Mouse (Mus musculus) lung, postnatal 36 days (tissue): ENCODE results near the gene Akap1.

Source experiments
- DNase-seq: peaks from one replicate; pipeline ENCODE4 v3.0.0; 2022; ENCODE audit warnings: mixed read lengths

Akap1 gene

DNA sequence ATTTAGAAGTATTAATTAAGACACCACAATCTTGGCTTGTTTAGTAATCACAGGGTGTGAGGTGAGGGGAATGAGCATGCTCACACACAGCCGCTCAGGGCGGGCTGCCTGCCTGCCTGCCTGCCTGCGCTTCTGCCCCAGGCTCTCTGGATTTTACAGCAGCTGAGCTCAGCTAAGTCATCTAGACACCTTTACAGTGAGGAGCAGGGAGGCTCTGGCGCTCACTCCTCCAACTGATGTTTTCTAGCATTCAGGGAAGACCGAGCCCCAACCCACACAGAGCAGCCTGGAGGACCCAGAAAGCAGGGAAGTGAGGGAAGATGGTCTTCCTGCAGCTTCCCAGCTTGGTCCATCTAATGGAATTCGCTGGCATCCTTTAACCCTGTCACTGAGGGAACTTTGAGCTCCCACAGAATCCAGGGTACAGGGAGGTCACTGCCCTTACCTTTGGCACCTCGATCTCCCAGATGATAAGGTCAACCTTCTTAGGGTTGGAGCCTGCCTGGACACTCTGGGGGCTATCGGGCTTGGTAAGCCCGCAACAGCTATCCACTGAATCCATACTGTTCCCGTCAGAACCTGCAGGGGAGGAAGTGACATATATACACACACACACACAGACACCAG, 23.5 kb downstream of the Akap1 start:
- DNase-seq, result no peak

DNA sequence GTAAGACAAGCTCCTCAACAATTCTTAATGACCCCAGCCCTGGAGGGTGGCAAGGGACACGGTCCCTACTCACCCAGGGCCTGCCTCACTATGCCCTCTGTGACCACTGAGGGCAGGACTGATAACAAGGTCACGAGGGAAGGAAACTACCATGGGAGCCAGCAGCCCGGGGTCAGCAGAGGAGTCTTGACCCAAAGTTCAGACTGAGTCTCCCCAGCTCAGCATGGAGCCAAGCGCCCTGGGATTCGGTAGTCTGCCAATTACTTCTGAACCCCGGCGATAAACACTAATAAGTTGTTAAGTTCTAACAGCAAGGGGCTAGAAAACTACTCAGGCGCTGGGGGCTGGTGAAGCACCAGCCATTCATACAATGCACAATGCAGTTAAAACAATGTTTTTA, 24.1 kb downstream of the Akap1 start:
- no peak for DNase-seq

GRCm38 (mm10) chr11:88839379-88839778, 25.0 kb downstream of the Akap1 start:
- DNase-seq, result no peak

DNA sequence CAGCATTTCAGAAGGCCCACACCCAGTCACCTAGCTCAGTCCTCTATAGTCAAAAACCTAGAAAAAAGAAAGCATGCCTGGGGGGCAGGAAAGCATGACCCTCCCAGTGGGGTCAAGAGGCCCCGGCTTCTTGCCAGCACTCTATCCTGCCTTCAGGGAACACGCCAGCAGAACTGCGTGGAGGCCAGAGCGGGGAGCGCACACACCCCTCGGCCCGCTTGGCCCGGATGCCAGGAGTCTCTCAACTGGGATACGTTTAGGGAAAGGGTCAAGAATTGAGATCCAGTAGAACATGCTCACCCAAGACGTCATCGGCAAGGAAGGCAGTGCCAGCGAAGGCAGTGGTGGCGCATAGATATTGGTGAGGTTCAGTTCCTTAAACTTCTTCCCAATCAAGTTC, 25.8 kb downstream of the Akap1 start:
- no peak for DNase-seq

DNA sequence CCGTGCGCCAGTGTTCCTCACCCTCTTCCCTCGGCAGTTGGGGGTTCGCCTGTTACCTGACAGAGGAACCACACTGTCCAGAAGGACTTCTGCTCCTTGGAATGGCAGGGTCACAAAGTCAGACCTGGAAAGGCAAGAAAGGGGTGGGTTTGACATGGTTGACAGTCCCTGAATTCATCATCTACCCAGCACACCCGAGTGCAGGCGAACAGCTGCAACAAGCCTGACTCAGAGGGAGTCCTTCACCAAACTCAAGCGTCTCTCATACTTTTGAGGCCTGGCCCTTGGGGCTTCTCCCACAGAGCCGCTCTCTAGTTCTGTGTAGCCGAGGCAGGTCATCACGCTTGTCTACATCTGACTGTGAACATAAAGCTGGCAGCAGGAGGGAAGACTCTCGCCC, 29.8 kb downstream of the Akap1 start:
- no peak for DNase-seq

DNA sequence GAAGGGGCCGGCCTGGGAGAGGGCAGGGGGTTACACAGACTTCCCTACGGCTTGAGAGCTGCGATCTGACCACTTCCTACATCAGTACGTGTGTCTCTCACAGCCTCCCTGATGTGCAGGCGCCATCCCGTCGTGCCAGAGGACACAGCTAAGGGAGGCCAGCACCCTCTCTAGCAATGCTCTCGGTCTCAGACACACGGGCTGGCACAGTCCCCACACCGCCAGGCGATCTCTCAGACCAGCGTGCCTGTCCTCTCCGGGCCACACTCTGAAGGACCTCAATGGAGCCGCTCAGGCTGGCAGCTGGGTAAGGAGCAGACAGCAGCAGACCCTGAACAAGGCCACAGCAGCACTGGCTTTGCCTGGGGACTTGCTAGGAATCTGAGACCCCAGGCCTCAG, 30.3 kb downstream of the Akap1 start:
- DNase-seq, result no peak

DNA sequence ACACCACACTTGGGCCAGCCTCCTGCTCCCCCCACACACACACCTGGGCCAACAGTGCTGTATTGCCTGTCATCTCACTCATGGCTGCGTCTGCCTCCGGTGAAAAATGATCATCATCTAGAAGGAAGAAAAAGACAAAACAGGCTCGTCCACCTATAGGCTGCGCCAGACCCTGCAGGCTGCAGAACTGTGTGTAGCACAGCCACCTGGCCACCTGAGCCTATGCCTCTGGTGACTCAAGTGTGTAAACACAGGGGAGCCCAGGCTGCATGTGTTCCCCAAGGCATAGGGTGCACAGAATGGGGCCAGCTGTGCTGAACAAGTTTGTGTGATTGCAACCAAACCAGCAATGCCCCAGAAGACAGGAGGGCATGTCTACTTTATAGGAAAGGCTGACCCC, 31.3 kb downstream of the Akap1 start:
- DNase-seq, result no peak

DNA sequence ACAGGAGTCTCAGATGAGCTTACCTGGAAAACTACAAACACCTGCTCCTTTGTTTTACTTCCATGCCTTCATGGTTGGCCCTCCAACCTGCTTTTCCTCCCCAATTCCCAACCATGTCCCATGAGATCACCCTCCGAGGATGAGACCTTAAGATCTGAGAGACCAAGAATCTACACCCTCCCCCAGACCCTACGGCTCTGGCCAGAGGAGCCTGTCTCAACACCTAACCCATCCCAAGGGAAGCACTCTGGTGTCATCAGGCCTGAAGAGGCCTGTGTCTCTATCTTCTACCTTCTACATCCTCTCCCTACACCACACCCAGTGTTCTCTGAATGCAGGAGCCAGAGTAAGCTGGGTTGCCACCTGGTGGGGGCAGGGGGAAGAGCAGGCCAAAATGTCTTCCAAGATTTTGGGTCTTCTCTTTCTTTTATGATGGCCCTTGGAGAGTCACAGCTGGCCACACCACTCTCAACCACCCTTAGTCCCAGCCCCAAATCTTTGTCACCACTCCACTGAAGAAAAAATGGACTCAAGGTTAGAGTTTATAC, 34.1 kb downstream of the Akap1 start:
- DNase-seq, result peak; percentile 45

DNA sequence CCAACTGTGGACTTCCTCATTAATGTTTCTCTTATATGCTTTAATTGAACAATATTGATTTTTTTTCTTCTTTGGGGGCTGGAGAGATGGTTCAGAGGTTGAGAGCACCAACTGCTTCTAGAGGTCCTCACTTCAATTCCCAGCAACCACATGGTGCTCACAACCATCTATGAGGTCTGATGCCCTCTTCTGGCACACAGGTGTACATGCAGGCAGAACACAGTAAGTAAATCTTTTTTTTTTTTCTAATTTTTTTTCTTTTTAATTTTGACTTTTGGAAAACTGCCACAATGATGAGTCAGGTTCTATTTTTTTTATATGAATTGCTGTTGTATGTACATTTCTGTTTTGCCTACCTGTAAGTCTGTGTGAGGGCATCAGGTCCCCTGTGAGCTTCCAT, 35.9 kb downstream of the Akap1 start:
- DNase-seq, result no peak

GRCm38 (mm10) chr11:88825909-88826308, 38.5 kb downstream of the Akap1 start:
- no peak for DNase-seq

DNA sequence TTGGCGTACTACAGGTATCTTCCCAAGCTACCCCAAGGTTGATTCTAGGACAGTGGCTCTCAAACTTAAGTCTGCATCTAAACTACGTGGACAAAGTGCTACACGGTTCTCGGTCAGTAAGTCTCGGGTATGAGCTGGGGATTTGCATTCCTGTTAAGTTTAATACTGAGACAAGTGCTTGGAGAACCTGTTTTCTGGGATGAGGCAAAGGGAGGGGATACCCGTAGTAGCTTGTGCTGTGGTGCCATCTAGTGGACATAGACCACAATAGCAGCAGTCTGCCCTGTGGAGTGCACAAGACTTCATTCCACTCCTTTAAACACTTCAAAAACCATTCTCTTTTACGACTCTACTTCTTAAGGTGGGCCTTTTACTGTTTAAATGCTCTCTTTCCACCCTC, 41.4 kb downstream of the Akap1 start:
- peak; percentile 87 for DNase-seq

GRCm38 (mm10) chr11:88822526-88822925, 41.9 kb downstream of the Akap1 start:
- DNase-seq, result no peak

GRCm38 (mm10) chr11:88820742-88821576, 43.4 kb downstream of the Akap1 start:
- peak; percentile 82 for DNase-seq

DNA sequence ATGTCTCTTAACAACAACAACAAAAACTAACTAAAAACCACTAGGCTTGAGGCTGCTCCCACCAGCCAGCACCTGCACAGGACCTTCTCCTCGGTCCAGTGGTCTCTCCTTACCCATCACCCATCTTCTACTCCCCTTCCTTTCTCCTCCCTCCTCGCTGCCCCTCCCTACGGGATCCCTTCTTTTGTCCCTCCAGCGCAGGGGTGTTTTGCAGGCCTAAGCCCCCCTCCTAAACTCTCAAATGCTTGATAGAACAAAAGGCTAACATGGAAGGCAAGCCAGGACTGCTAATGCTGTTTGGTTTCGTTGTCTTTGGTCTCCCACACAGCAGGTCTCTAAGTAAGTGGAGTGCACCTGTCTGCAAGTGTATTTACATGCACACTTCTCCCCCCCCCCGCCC, 44.1 kb downstream of the Akap1 start:
- no peak for DNase-seq

GRCm38 (mm10) chr11:88817061-88817460, 47.3 kb downstream of the Akap1 start:
- DNase-seq, result no peak

GRCm38 (mm10) chr11:88803231-88804010, 61.0 kb downstream of the Akap1 start:
- no peak for DNase-seq

DNA sequence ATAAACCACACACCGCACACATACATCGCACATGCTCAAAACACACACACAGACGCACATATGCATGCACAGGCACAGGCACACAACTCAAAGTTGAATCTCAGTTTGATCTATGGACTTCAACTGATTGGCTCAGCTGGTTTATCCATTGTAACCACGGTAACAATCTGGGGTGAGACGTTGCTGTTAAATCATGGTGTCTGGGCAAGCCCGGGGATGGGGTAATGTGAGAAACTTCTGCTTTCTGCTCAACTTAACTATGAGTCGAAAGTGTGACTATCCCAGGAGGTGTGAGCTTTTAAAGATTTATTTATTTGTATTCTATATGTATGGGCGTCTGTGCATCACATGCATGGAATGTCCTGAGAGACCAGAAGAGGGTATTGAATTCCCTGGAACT, 68.2 kb downstream of the Akap1 start:
- DNase-seq, result no peak

DNA sequence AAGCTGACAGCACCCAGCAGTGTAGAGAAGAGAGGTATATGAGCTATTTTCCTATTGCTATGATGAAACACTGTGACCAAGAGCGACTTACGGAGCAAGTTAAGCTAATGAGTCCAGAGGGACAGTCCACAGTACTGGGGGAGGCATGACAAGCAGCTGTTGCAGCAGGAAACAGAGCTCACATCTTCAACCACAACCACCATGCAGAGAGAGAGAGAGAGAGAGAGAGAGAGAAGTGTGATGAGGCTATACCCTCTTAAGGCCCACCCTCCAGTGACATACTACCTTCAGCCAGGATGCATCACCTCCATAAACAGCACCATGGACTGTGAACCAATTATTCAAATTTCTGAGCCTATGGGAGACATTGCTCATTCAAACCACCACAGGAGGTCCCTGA, 74.5 kb downstream of the Akap1 start:
- DNase-seq, result no peak

DNA sequence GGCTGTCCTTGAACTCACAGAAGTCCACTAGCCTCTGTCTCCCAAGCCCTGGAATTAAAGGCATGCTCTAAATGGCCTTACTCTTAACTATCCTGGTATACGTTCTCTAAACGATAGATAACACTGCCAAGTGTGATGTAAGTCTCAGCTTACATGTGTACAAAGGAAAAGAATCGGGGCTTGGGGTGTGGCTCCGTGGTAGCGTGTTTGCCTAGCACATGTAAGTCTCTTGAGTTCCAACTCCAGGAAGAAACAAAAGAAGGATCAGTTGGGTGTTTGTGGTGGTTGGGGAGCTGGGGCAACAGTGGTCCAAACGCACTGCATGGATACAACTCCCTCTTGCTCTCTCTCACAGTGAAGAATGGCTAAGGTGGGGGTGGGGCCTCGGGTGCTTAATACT, 77.6 kb downstream of the Akap1 start:
- DNase-seq, result peak; percentile 35

DNA sequence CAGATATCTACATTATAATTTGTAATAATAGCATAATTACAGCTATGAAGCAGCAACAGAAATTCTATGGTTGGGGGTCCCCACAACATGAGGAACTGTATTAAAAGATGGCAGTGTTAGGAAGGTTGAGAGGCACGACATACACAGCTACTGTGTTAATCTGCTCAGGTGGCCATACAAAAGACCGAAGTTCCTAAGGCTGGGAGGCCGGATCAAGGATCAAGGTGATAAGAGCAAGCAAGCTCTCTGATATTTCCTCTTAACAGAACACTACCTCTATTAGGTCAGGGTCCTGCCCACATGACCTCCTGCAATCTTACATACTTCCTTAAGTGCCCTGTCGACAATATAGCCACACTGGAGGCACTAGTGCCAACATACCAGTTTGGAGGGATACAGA, 80.9 kb downstream of the Akap1 start:
- no peak for DNase-seq

DNA sequence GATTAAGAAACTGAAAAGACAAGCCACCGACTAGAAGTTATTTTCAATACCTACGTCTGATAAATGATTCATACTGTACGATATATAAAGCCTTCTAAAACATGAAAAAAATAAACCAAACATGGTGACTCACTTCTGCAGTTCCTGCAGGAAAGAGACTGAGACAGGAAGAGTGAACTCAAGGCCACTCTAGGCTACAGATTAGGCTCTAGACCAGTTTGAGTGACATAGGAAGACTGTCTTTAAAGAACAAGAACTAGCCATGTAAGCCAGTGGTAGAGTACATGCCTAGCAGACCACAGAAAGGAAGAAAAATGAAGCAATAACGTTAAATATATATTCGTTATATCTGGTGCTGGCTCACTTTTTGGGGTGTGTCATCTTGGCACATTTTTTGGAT, 81.9 kb downstream of the Akap1 start:
- DNase-seq, result no peak
